Mouse (Mus musculus): ENCODE results near the gene Ppy. TPM values are rescaled to one million over a fixed set of nuclear protein-coding genes. Genes with fewer than 3 reads are reported as not detected.
A peak's percentile ranks its signal among the peaks of the same experiment; 100 is the strongest.

Ppy gene
- polyA plus RNA-seq, 1 experiment, result not detected

- 0 out of 2 replicates have a peak overlapping the region, but pooled peaks have one; percentile 13 for H3K4me3 ChIP-seq (ENCODE audit: insufficient read depth, low read depth, low read length)
- TF ChIP-seq POLR2A (IDR thresholded peaks at IDR 0.05; ENCODE audit: insufficient read depth, low read depth, low read length), result no peak
- TF ChIP-seq CTCF (IDR thresholded peaks at IDR 0.05; ENCODE audit: insufficient read depth, low read depth, low read length), result no peak
- H3K27ac ChIP-seq (ENCODE audit: insufficient read depth, low read depth, low read length), result no peak overlapping the region
- WGBS, result 49% methylated on average over 13 of the region's 13 CpGs
- peaks cover 7% of the 10 kb centered on the region; the same call in 1 of the 2 replicates for H3K4me1 ChIP-seq (ENCODE audit: control insufficient read depth, insufficient read depth, low read length)
Observed at GRCm38 (mm10) chr11:102137625-102138446, 36.7 kb upstream of the Ppy start.

GRCm38 (mm10) chr11:102134516-102134915 lies 33.4 kb upstream of the Ppy start:
- no peak for TF ChIP-seq POLR2A (IDR thresholded peaks at IDR 0.05; ENCODE audit: insufficient read depth, low read depth, low read length)
- TF ChIP-seq CTCF (IDR thresholded peaks at IDR 0.05; ENCODE audit: insufficient read depth, low read depth, low read length), result no peak
- Histone ChIP-seq H3K4me3 (ENCODE audit: insufficient read depth, low read depth, low read length) (no peak overlapping the region), H3K4me1 (ENCODE audit: control insufficient read depth, insufficient read depth, low read length) (peaks cover 7% of the 10 kb centered on the region; the same call in 1 of the 2 replicates), H3K27ac (ENCODE audit: insufficient read depth, low read depth, low read length) (no peak overlapping the region)
- WGBS, result 26% methylated on average over 4 of the region's 4 CpGs

- no peaks in the 10 kb centered on the region for H3K4me1 ChIP-seq (ENCODE audit: control insufficient read depth, insufficient read depth, low read length)
- no peak for TF ChIP-seq POLR2A (IDR thresholded peaks at IDR 0.05; ENCODE audit: insufficient read depth, low read depth, low read length)
- TF ChIP-seq CTCF (IDR thresholded peaks at IDR 0.05; ENCODE audit: insufficient read depth, low read depth, low read length), result no peak
- no peak overlapping the region for H3K27ac ChIP-seq (ENCODE audit: insufficient read depth, low read depth, low read length)
- H3K4me3 ChIP-seq (ENCODE audit: insufficient read depth, low read depth, low read length), result no peak overlapping the region
- 87% methylated on average over 6 of the region's 6 CpGs for WGBS
Observed at GRCm38 (mm10) chr11:102117386-102117785, 16.3 kb upstream of the Ppy start.

GRCm38 (mm10) chr11:102116241-102116640 lies 15.1 kb upstream of the Ppy start:
- H3K4me1 ChIP-seq (ENCODE audit: control insufficient read depth, insufficient read depth, low read length), result no peaks in the 10 kb centered on the region
- H3K27ac ChIP-seq (ENCODE audit: insufficient read depth, low read depth, low read length), result no peak overlapping the region
- H3K4me3 ChIP-seq (ENCODE audit: insufficient read depth, low read depth, low read length), result no peak overlapping the region
- 82% methylated on average over 8 of the region's 8 CpGs for WGBS
- TF ChIP-seq CTCF (IDR thresholded peaks at IDR 0.05; ENCODE audit: insufficient read depth, low read depth, low read length), result no peak
- no peak for TF ChIP-seq POLR2A (IDR thresholded peaks at IDR 0.05; ENCODE audit: insufficient read depth, low read depth, low read length)

GRCm38 (mm10) chr11:102111576-102111975 lies 10.5 kb upstream of the Ppy start:
- TF ChIP-seq POLR2A (IDR thresholded peaks at IDR 0.05; ENCODE audit: insufficient read depth, low read depth, low read length), result no peak
- no peak for TF ChIP-seq CTCF (IDR thresholded peaks at IDR 0.05; ENCODE audit: insufficient read depth, low read depth, low read length)
- Histone ChIP-seq H3K4me1 (ENCODE audit: control insufficient read depth, insufficient read depth, low read length) (peaks cover 5% of the 10 kb centered on the region), H3K4me3 (ENCODE audit: insufficient read depth, low read depth, low read length) (no peak overlapping the region), H3K27ac (ENCODE audit: insufficient read depth, low read depth, low read length) (no peak overlapping the region)
- WGBS, result 84% methylated on average over 5 of the region's 5 CpGs

- Histone ChIP-seq H3K4me1 (ENCODE audit: control insufficient read depth, insufficient read depth, low read length) (peaks cover 5% of the 10 kb centered on the region), H3K4me3 (ENCODE audit: insufficient read depth, low read depth, low read length) (no peak within 1 kb of the TSS; the same call in 1 of the 2 replicates), H3K27ac (ENCODE audit: insufficient read depth, low read depth, low read length) (no peak within 1 kb of the TSS)
- TF ChIP-seq CTCF (IDR thresholded peaks at IDR 0.05; ENCODE audit: insufficient read depth, low read depth, low read length), result no peak
- no peak for TF ChIP-seq POLR2A (IDR thresholded peaks at IDR 0.05; ENCODE audit: insufficient read depth, low read depth, low read length)
- WGBS, result 18% methylated on average over 9 of the region's 9 CpGs
Observed at GRCm38 (mm10) chr11:102107732-102108131, 6.6 kb upstream of the Ppy start, which contains the start of gene Pyy. TSS of gene Pyy (minus strand) at chr11:102107832.

- WGBS, result 9% methylated on average over 21 of the region's 21 CpGs
- H3K4me1 ChIP-seq (ENCODE audit: control insufficient read depth, insufficient read depth, low read length), result peaks cover 5% of the 10 kb centered on the region
- no peak overlapping the region for H3K27ac ChIP-seq (ENCODE audit: insufficient read depth, low read depth, low read length)
- TF ChIP-seq CTCF (IDR thresholded peaks at IDR 0.05; ENCODE audit: insufficient read depth, low read depth, low read length) (no peak), POLR2A (IDR thresholded peaks at IDR 0.05; ENCODE audit: insufficient read depth, low read depth, low read length) (no peak)
- no peak overlapping the region; the same call in 1 of the 2 replicates for H3K4me3 ChIP-seq (ENCODE audit: insufficient read depth, low read depth, low read length)
Observed at GRCm38 (mm10) chr11:102106911-102107310, 5.8 kb upstream of the Ppy start.

- 19% methylated on average over 17 of the region's 17 CpGs for WGBS
- H3K27ac ChIP-seq (ENCODE audit: insufficient read depth, low read depth, low read length), result no peak overlapping the region
Observed at GRCm38 (mm10) chr11:102102485-102103258, 1.6 kb upstream of the Ppy start.

More at GRCm38 (mm10) chr11:102102485-102103258, 1.6 kb upstream of the Ppy start:
- Histone ChIP-seq H3K4me1 (ENCODE audit: control insufficient read depth, insufficient read depth, low read length) (peaks cover 5% of the 10 kb centered on the region), H3K4me3 (ENCODE audit: insufficient read depth, low read depth, low read length) (no peak overlapping the region)
- no peak for TF ChIP-seq POLR2A (IDR thresholded peaks at IDR 0.05; ENCODE audit: insufficient read depth, low read depth, low read length)
- peak; percentile 88 for TF ChIP-seq CTCF (IDR thresholded peaks at IDR 0.05; ENCODE audit: insufficient read depth, low read depth, low read length)
